Mouse (Mus musculus) kidney, embryonic 14.5 days (tissue): ENCODE results near the gene Clybl. TPM values are rescaled to one million over a fixed set of nuclear protein-coding genes. Genes with fewer than 3 reads are reported as not detected.

ENCODE experiments used
- ATAC-seq: fragments of 200-750 bp; cut with Nextera tagmentation; 2 replicates; pipeline ENCODE4 v1.8.0; 2017; ENCODE audit warnings: moderate number of reproducible peaks, mild to moderate bottlenecking, moderate TSS enrichment, moderate library complexity; ENCODE audit not compliant: low FRiP score, low TSS enrichment
- H3K27ac ChIP-seq: fragments of 300-500 bp; sonication (generic); 2 replicates; pipeline ENCODE4 v1.5.1; 2014; ENCODE audit warnings: low read depth, mild to moderate bottlenecking, low read length, moderate library complexity, mixed read lengths
- H3K27me3 ChIP-seq: fragments of 300-500 bp; sonication (generic); 2 replicates; pipeline ENCODE4 v1.6.1; 2014; ENCODE audit warnings: mild to moderate bottlenecking, low read length; ENCODE audit not compliant: control insufficient read depth, insufficient read depth
- H3K36me3 ChIP-seq: fragments of 300-500 bp; sonication (generic); 2 replicates; pipeline ENCODE4 v1.6.1; 2014; ENCODE audit warnings: low read length, mixed read lengths; ENCODE audit not compliant: control insufficient read depth, insufficient read depth
- H3K4me1 ChIP-seq: fragments of 300-500 bp; sonication (generic); 2 replicates; pipeline ENCODE4 v1.6.1; 2014; ENCODE audit warnings: low read length, mixed read lengths; ENCODE audit not compliant: control insufficient read depth, insufficient read depth
- H3K4me2 ChIP-seq: fragments of 300-500 bp; sonication (generic); replicated peaks from 2 replicates; pipeline ENCODE4 v1.6.1; 2014; ENCODE audit warnings: low read depth, mild to moderate bottlenecking, low read length
- H3K4me3 ChIP-seq: fragments of 300-500 bp; sonication (generic); 2 replicates; pipeline ENCODE4 v1.5.1; 2014; ENCODE audit warnings: mild to moderate bottlenecking, low read length
- H3K9ac ChIP-seq: fragments of 300-500 bp; sonication (generic); 2 replicates; pipeline ENCODE4 v1.6.1; 2014; ENCODE audit warnings: low read depth, mild to moderate bottlenecking, low read length, moderate library complexity
- H3K9me3 ChIP-seq: fragments of 300-500 bp; sonication (generic); 2 replicates; pipeline ENCODE4 v1.6.1; 2016; ENCODE audit warnings: low read length; ENCODE audit not compliant: control insufficient read depth
- WGBS: fragments of 180-500 bp; shearing (Covaris S2); extraction: QIAGEN DNeasy Blood & Tissue Kit; methylation state at CpG from one replicate; pipeline ENCODE4 v1.1.7; 2014; 5-methylcytosine and 5-hydroxymethylcytosine counted together
- polyA plus RNA-seq: library from polyadenylated mRNA; unstranded; fragments of >200 nt; fragmentation: Nextera tagmentation; extraction: Ambion mirVana; gene quantifications from 2 replicates; pipeline ENCODE4 v1.2.1, GENCODE M21; 2014

The Clybl gene
- polyA plus RNA-seq, 1 experiment from 2014 or later = 30.3 TPM

DNA sequence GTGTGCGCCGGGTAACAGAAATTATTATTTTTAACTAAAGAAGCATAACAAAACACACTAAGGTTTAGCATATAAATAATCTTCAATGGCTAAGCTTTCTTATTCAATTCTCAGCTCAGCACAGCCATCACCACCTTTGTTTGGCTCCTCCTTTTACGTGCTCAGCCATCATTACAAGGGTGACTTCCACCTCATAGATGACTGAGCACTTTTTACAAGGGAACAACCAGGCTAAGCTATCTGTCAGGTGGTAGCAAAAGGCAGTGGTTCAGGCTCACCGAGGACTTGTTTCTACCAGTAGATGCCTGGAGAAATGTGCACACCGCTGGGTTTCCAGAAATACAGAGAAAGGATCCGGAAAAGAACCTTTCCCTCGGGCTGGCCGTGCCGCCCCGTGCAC, 252.5 kb downstream of the Clybl start:
- H3K4me3 ChIP-seq = no peak overlapping the region
- no peak overlapping the region for H3K9ac ChIP-seq
- no peak overlapping the region for H3K4me2 ChIP-seq
- no peaks in the 10 kb centered on the region for H3K4me1 ChIP-seq
- no peaks in the 10 kb centered on the region for H3K27me3 ChIP-seq
- H3K9me3 ChIP-seq = no peaks in the 10 kb centered on the region
- ATAC-seq = no peak
- WGBS = 79% methylated on average over 10 of the region's 10 CpGs
- H3K27ac ChIP-seq = no peak overlapping the region
- H3K36me3 ChIP-seq = no peaks in the 10 kb centered on the region

GRCm38 (mm10) chr14:122436850-122437249, 255.3 kb downstream of the Clybl start:
- Histone ChIP-seq H3K9me3 (no peaks in the 10 kb centered on the region), H3K27ac (no peak overlapping the region), H3K4me3 (no peak overlapping the region), H3K27me3 (no peaks in the 10 kb centered on the region), H3K4me2 (no peak overlapping the region), H3K9ac (no peak overlapping the region), H3K4me1 (no peaks in the 10 kb centered on the region), H3K36me3 (no peaks in the 10 kb centered on the region)
- no peak for ATAC-seq
- WGBS = 61% methylated on average over 10 of the region's 10 CpGs

GRCm38 (mm10) chr14:122449601-122450495, 268.3 kb downstream of the Clybl start:
- no peak overlapping the region for H3K27ac ChIP-seq
- no peaks in the 10 kb centered on the region for H3K36me3 ChIP-seq
- peaks cover 65% of the 10 kb centered on the region for H3K27me3 ChIP-seq
- ATAC-seq = peak; percentile 14; the same call in 1 of the 2 replicates
- H3K9me3 ChIP-seq = no peaks in the 10 kb centered on the region
- peak overlapping the region; percentile 41 for H3K4me3 ChIP-seq
- H3K4me1 ChIP-seq = peaks cover 16% of the 10 kb centered on the region; the same call in 1 of the 2 replicates
- WGBS = 4% methylated on average over 29 of the region's 29 CpGs
- H3K4me2 ChIP-seq = peak overlapping the region; percentile 59
- no peak overlapping the region for H3K9ac ChIP-seq

DNA sequence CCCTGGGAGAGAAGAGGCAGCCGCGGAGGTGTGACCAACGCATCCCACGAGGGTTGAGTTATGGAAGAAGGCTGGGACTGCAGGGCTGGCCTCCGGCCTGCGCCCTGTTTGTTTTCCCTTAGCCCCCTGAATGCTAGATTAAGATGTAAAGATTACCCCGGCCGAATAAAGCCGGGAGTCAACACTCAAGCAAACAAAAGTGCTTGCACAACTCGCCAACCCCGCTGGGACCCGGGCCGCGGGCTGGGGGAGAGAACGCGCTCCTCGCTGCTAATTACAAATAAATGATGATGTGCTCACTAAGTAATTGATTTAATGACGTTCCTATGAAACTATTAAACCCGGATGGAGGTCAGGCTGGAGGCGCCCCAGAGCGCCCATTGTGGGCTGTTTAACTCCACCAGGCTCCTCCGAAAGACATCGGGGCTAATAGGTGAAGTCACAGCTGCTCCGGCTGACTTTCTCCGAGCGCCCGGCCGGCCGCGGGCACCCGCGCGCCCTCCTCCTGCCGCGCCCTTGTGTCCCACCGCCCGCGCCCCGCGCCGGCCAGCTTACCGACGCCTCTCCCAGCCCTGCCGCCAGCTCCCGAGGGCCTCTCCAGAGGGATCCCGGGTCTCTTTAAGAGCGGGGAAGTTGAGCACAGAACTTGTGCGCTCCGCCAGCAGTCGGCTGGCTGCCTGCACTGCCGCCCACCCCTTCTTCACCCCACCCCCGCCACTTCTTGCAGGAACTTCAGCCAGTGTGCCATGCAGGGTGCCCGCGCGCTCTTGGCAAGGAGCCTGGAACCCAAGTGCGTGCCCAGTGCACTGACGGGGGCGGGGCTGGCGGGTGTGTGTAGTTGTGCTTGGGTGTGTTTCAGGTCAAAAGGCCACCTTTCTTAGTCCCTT, 269.2 kb downstream of the Clybl start, which contains the start of gene Gm5089:
Gm5089 (minus strand) TSS at position 620 of the 887 bp plus-strand sequence.
- peak; percentile 36 for ATAC-seq
- Histone ChIP-seq H3K27me3 (peaks cover 74% of the 10 kb centered on the region), H3K9me3 (no peaks in the 10 kb centered on the region), H3K36me3 (no peaks in the 10 kb centered on the region), H3K4me2 (peak within 1 kb of the TSS; percentile 59), H3K27ac (no peak within 1 kb of the TSS), H3K4me3 (peak within 1 kb of the TSS; percentile 41), H3K4me1 (peaks cover 16% of the 10 kb centered on the region; the same call in 1 of the 2 replicates), H3K9ac (no peak within 1 kb of the TSS)
- WGBS = under 1% methylated on average over 59 of the region's 59 CpGs

DNA sequence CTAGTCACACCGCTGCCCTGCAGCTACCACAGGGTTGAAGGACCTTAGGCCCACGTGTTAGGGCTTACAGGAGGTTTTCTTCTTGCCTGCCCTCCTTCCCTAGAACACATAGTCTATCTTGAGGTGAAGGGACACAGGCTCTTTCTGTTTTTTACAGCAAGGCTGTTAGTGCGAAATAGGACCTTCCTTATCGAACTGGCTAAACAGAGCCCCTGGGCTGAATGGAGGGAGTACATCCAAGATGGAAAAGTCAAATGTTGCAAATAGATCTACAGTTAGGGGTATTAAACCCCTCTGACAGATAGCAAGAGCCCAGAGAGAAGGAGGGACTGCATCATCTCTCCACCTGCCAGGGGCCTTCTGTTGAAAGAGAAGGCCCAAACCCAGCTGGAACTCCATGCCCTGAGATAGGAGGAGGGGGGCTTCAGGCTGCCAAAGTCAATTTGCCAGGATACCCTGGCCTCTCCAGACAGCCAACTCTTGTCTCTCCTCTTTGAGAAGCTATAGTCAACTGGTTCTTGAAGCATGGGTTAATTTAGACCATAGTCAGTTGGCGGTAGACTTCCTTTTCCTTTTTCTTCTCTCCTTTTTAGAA, 270.1 kb downstream of the Clybl start:
- H3K4me2 ChIP-seq = no peak overlapping the region
- H3K36me3 ChIP-seq = no peaks in the 10 kb centered on the region
- H3K4me3 ChIP-seq = no peak overlapping the region; the same call in 1 of the 2 replicates
- no peak for ATAC-seq
- no peak overlapping the region for H3K9ac ChIP-seq
- no peak overlapping the region for H3K27ac ChIP-seq
- peaks cover 82% of the 10 kb centered on the region for H3K27me3 ChIP-seq
- H3K4me1 ChIP-seq = peaks cover 16% of the 10 kb centered on the region; the same call in 1 of the 2 replicates
- WGBS = 73% methylated on average over 5 of the region's 5 CpGs
- no peaks in the 10 kb centered on the region for H3K9me3 ChIP-seq

Other genes starting within 250 kb of the Clybl start
- gene Gpr183, start 216.5 kb upstream of the Clybl start, polyA plus RNA-seq = 3.9 and 4.0 TPM in 2 replicates
- gene Timm8a2, start 147.0 kb upstream of the Clybl start, polyA plus RNA-seq = not detected in 2 replicates
- gene Tm9sf2, start 74.7 kb upstream of the Clybl start, polyA plus RNA-seq = 99.0 and 173 TPM in 2 replicates